Mouse (Mus musculus) hindbrain, postnatal 0 days (tissue): ENCODE measurements at regions not wholly inside any gene's neighbourhood (a gene's known extent, or its start where the extent isn't known, plus 50 kb on each side); places are given as distances from the start of the nearest gene placed in this dataset.

ENCODE experiments used
- ATAC-seq: fragments of 200-750 bp; cut with Nextera tagmentation; 2 replicates; pipeline ENCODE4 v1.8.0; 2017; ENCODE audit warnings: mild to moderate bottlenecking, moderate TSS enrichment, moderate library complexity
- DNase-seq: peaks from one replicate; pipeline ENCODE4 v3.0.0-alpha.2; 2015; ENCODE audit warnings: low spot score
- H3K27ac ChIP-seq: fragments of 300-500 bp; sonication (generic); 2 replicates; pipeline ENCODE4 v1.5.1; 2014; ENCODE audit warnings: mild to moderate bottlenecking
- H3K27me3 ChIP-seq: fragments of 300-500 bp; sonication (generic); 2 replicates; pipeline ENCODE4 v1.6.1; 2014; ENCODE audit warnings: low read length, mixed read lengths; ENCODE audit not compliant: insufficient read depth
- H3K36me3 ChIP-seq: fragments of 300-500 bp; sonication (generic); 2 replicates; pipeline ENCODE4 v1.6.1; 2014; ENCODE audit warnings: low read length, mixed read lengths; ENCODE audit not compliant: insufficient read depth
- H3K4me1 ChIP-seq: fragments of 300-500 bp; sonication (generic); 2 replicates; pipeline ENCODE4 v1.6.1; 2014; ENCODE audit warnings: antibody characterized with exemption, low read length, mixed read lengths; ENCODE audit not compliant: insufficient read depth
- H3K4me2 ChIP-seq: fragments of 300-500 bp; sonication (generic); 2 replicates; pipeline ENCODE4 v1.6.1; 2014; ENCODE audit warnings: low read depth, mild to moderate bottlenecking, low read length, moderate library complexity, mixed read lengths
- H3K4me3 ChIP-seq: fragments of 300-500 bp; sonication (generic); 2 replicates; pipeline ENCODE4 v1.5.1; 2014; ENCODE audit warnings: low read length
- H3K9ac ChIP-seq: fragments of 300-500 bp; sonication (generic); replicated peaks from 2 replicates; pipeline ENCODE4 v1.6.1; 2014; ENCODE audit warnings: mild to moderate bottlenecking, low read length, moderate library complexity, mixed read lengths
- H3K9me3 ChIP-seq: fragments of 300-500 bp; sonication (generic); 2 replicates; pipeline ENCODE4 v1.6.1; 2016; ENCODE audit warnings: low read length, mixed read lengths
- CTCF ChIP-seq: IDR thresholded peaks from 2 replicates; pipeline ENCODE4 v1.5.1; 2016; ENCODE audit warnings: antibody characterized with exemption, control low read depth, low read depth
- WGBS: fragments of 180-500 bp; shearing (Covaris S2); extraction: QIAGEN DNeasy Blood & Tissue Kit; methylation state at CpG from one replicate; pipeline ENCODE4 v1.1.7; 2014; 5-methylcytosine and 5-hydroxymethylcytosine counted together

DNA sequence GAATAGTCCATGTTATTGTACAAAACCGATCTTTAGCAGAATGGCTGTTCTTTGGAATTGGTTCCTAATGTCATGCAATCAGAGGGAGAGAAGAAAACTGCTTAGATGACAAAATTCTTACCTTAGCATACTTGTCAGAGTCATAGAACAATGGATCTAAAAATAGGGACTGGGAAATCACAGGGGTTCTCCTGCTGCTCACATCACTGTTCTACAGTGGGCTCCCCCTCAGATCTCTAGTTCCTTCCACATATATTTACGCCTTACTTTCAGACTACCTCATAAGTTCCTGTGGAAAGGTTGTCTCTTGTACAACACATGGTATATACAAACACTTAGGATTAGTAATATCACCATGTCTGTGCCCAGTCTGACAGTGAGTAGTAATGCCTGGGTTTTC lies 495.9 kb upstream of the Gm10131 start:
- whole genome bisulfite sequencing, result 88% methylated on average over 2 of the region's 2 CpGs
- Histone ChIP-seq H3K27ac (no peak overlapping the region), H3K9me3 (no peaks in the 10 kb centered on the region), H3K4me3 (no peak overlapping the region), H3K4me1 (no peaks in the 10 kb centered on the region), H3K27me3 (no peaks in the 10 kb centered on the region), H3K9ac (no peak overlapping the region), H3K36me3 (no peaks in the 10 kb centered on the region), H3K4me2 (no peak overlapping the region)
- DNase-seq (no peak), ATAC-seq (no peak)
- TF ChIP-seq CTCF, result no peak

GRCm38 (mm10) chr8:34605031-34605430 lies 493.5 kb upstream of the Gm10131 start:
- Histone ChIP-seq H3K27me3 (no peaks in the 10 kb centered on the region), H3K9me3 (no peaks in the 10 kb centered on the region), H3K9ac (no peak overlapping the region), H3K27ac (no peak overlapping the region), H3K36me3 (no peaks in the 10 kb centered on the region), H3K4me1 (no peaks in the 10 kb centered on the region), H3K4me2 (no peak overlapping the region), H3K4me3 (no peak overlapping the region)
- 82% methylated on average over 2 of the region's 2 CpGs for WGBS
- DNase-seq (no peak), ATAC-seq (no peak)
- TF ChIP-seq CTCF, result no peak

GRCm38 (mm10) chr8:34604581-34604980 lies 493.0 kb upstream of the Gm10131 start:
- Histone ChIP-seq H3K4me3 (no peak overlapping the region), H3K4me2 (no peak overlapping the region), H3K9ac (no peak overlapping the region), H3K27me3 (no peaks in the 10 kb centered on the region), H3K9me3 (no peaks in the 10 kb centered on the region), H3K36me3 (no peaks in the 10 kb centered on the region), H3K27ac (no peak overlapping the region), H3K4me1 (no peaks in the 10 kb centered on the region)
- 74% methylated on average over 2 of the region's 2 CpGs for WGBS
- DNase-seq, result no peak
- TF ChIP-seq CTCF, result no peak
- no peak for ATAC-seq

- no peaks in the 10 kb centered on the region for H3K27me3 ChIP-seq
- no peaks in the 10 kb centered on the region for H3K36me3 ChIP-seq
- no peak overlapping the region for H3K9ac ChIP-seq
- DNase-seq, result no peak
- no peak for TF ChIP-seq CTCF
- WGBS, result 76% methylated on average over 3 of the region's 3 CpGs
- no peak for ATAC-seq
- no peak overlapping the region for H3K27ac ChIP-seq
- H3K4me1 ChIP-seq, result no peaks in the 10 kb centered on the region
- no peak overlapping the region for H3K4me3 ChIP-seq
- no peak overlapping the region for H3K4me2 ChIP-seq
- no peaks in the 10 kb centered on the region for H3K9me3 ChIP-seq
Observed at GRCm38 (mm10) chr8:34601426-34601953, 490.0 kb upstream of the Gm10131 start.

- DNase-seq (peak; percentile 27), ATAC-seq (no peak)
- H3K27me3 ChIP-seq, result no peaks in the 10 kb centered on the region
- H3K9ac ChIP-seq, result no peak overlapping the region
- H3K27ac ChIP-seq, result no peak overlapping the region
- H3K4me2 ChIP-seq, result no peak overlapping the region
- no peak for TF ChIP-seq CTCF
- H3K36me3 ChIP-seq, result no peaks in the 10 kb centered on the region
- H3K4me1 ChIP-seq, result no peaks in the 10 kb centered on the region
- 49% methylated on average over 5 of the region's 5 CpGs for WGBS
- H3K9me3 ChIP-seq, result no peaks in the 10 kb centered on the region
- H3K4me3 ChIP-seq, result no peak overlapping the region
Observed at GRCm38 (mm10) chr8:34600880-34601279, 489.3 kb upstream of the Gm10131 start.

DNA sequence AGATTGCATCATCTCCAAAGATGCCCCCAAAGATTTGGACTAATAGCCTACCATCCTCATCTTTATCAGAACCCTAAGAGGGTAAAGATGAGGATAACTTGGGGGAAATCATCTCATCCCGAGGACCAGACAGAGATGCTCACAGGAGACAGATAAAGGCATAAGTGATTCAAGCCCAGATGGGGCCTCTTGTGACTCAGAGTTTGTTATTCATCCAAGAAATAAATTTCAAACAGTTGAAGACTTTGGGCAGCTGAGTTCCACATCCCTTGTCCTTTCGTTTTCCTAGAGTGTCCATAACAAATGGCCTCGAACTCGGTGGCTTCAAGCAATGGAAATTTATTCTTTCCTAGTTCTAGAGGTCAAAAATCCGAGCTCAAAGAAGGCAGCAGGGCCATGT lies 485.1 kb upstream of the Gm10131 start:
- Histone ChIP-seq H3K36me3 (no peaks in the 10 kb centered on the region), H3K4me1 (no peaks in the 10 kb centered on the region), H3K4me2 (no peak overlapping the region), H3K9me3 (no peaks in the 10 kb centered on the region), H3K27me3 (no peaks in the 10 kb centered on the region), H3K27ac (no peak overlapping the region), H3K4me3 (no peak overlapping the region), H3K9ac (no peak overlapping the region)
- DNase-seq (no peak), ATAC-seq (no peak)
- TF ChIP-seq CTCF, result no peak
- WGBS, result 79% methylated on average over 5 of the region's 5 CpGs

DNA sequence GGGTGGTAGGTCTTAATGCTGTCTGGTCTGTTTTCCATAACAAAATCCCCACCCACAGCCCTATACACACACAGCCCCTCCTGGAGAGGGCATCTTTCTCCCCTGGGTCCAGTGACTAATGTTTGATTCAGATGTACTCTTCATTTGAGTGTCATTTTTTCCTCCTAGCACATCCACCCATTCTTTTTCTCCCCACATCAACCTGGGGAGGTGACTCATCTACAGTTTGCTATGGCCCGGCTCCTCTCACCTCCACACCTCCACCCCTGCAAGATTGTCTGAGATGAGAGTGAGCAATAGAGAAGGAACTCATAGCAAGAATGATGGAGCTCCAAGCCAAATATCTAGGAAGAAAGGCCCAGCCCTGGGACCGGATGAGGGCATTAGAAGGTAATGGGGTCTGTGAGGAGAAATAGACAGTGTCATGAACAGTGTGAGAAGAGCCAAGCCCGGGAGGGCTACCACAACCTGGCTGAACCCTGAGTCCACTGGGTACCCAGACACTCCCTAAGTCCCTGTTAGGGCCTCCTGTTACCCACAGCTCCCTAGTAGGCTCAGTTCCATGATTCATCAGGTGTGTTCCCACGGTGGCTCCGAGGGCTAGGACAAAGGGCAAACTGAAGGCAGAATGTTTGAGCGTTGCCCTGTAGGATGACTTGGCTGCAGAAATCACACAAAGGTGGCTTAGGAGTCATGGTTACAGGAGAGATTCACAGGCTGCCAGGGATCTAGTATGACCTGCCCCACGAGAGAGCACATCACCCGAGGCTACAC lies 479.6 kb upstream of the Gm10131 start:
- H3K27ac ChIP-seq, result no peak overlapping the region
- H3K4me2 ChIP-seq, result no peak overlapping the region
- no peak overlapping the region for H3K9ac ChIP-seq
- DNase-seq (no peak), ATAC-seq (no peak)
- H3K9me3 ChIP-seq, result no peaks in the 10 kb centered on the region
- no peaks in the 10 kb centered on the region for H3K4me1 ChIP-seq
- WGBS, result 90% methylated on average over 8 of the region's 8 CpGs
- no peaks in the 10 kb centered on the region for H3K36me3 ChIP-seq
- no peaks in the 10 kb centered on the region for H3K27me3 ChIP-seq
- no peak overlapping the region for H3K4me3 ChIP-seq
- no peak for TF ChIP-seq CTCF
